Mouse (Mus musculus): ENCODE results near the gene Cep85l. TPM values are rescaled to one million over a fixed set of nuclear protein-coding genes. Genes with fewer than 3 reads are reported as not detected.

Gene Cep85l
- total RNA-seq (2021), result 10 to 100 TPM; 22.9 to 24.7 TPM
- long read RNA-seq, full-length matches to known transcripts, result 5 of 10 reads
- long read RNA-seq, partial matches to known transcripts, result 5 of 10 reads
- long read RNA-seq, other reads (novel, unspliced or antisense), result 0 of 10 reads

DNA sequence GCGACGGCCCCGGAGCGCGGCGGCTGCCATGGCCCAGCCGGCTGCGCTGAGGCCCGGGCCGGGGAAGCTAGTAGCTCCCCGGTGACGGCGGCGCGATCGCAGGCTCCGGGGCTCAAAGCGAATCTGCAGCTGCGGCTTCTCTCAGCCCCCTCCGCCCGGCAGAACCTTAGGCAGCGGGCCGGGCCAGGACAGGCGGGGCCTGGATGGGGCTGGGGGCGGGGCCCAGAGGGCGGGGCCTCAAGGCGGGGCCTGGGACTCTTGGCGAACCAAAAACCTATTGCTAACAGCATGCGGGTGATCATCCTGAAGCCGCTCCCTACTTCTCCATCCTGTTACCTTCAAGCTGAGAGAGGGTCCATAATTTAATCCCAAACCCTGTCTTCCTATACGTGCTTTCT, at the start of gene Cep85l:
TSS of gene Cep85l (minus strand) at position 239 of the 398 bp plus-strand sequence.
- DNase-seq (ENCODE audit: low spot score in 2 of 2), result peak; percentile 88 to 92

- DNase-seq (ENCODE audit: low spot score in 2 of 2), result no peak
Measured at GRCm38 (mm10) chr10:53428695-53429447, 49.1 kb upstream of the Cep85l start.

DNA sequence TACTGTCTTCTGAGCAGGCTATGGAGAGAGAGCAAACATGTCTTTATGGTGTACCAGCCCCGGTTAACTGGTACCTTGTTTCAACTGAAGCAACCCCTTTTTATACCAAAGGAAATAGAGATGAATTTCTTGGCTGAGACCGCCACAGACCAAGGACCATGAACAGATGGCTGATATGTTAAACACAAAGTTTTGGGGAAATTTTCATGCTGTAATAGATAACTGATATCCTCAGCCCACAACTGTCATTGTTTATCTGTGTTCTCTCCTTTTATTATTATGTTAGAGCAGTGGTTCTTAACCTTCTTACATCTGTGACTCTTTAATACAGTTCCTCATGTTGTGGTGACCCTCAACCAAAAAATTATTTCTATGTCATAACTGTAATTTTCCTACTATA, 46.8 kb upstream of the Cep85l start:
- DNase-seq (ENCODE audit: low spot score in 2 of 2), result no peak

DNA sequence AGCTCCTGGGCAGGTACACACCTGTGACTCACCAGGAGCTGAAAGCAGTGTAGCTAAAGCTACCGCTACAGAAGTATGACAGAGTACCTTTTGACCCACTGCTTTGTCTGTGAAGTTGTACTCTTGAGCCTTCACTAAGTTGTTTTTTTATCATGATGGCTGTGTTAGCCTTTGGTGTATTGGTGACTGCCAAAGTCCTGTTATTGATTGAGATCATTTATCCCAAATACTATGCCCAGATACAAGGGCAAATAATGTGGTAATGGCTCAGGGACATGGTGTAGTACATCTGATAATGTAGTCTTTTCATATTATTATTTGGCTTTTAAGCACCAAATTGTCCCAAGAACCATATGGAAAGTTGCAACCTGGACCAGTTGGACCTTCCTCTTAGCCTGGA, 43.3 kb upstream of the Cep85l start:
- DNase-seq (ENCODE audit: low spot score in 2 of 2), result no peak

- DNase-seq (ENCODE audit: low spot score in 2 of 2), result no peak
Measured at GRCm38 (mm10) chr10:53422206-53422605, 42.5 kb upstream of the Cep85l start.

GRCm38 (mm10) chr10:53421613-53422012, 41.9 kb upstream of the Cep85l start:
- no peak for DNase-seq (ENCODE audit: low spot score in 2 of 2)

GRCm38 (mm10) chr10:53420069-53420468, 40.3 kb upstream of the Cep85l start:
- DNase-seq (ENCODE audit: low spot score in 2 of 2), result no peak

DNA sequence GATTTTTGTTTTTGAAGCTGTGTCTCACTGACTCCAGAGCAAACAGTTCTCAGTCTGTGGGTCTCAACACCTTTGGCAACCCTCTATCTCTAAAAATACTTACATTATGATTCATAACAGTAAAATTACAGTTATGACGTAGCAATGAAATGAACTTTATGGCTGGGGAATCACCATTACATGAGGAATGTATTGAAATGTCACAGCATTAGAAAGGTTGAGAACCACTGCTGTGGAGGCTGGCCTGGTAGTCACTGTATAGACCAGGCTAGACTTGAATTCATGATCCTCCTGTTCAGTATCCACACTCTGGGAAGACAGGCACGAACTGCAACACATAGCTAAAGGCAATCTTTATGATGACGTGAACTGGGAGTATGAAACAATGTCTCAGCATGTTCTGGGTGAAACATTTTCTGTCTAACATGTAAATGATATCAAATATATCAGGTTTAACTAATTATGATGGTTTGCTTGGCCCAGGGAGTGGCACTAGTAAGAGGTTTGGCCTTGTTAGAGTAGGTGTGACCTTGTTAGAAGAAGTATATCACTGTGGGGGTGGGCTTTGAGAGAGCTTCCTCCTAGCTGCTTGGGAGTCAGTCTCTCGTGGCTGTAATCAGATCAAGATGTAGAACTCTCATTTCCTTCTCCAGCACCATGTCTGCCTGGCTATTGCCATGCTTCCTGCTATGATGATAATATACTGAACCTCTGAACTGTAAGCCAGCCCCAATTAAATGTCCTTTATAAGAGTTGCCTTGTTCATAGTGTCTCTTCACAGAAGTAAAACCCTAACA, 39.6 kb upstream of the Cep85l start:
- DNase-seq (ENCODE audit: low spot score in 2 of 2), result no peak

GRCm38 (mm10) chr10:53417015-53417414, 37.3 kb upstream of the Cep85l start:
- DNase-seq (ENCODE audit: low spot score in 2 of 2), result no peak

DNA sequence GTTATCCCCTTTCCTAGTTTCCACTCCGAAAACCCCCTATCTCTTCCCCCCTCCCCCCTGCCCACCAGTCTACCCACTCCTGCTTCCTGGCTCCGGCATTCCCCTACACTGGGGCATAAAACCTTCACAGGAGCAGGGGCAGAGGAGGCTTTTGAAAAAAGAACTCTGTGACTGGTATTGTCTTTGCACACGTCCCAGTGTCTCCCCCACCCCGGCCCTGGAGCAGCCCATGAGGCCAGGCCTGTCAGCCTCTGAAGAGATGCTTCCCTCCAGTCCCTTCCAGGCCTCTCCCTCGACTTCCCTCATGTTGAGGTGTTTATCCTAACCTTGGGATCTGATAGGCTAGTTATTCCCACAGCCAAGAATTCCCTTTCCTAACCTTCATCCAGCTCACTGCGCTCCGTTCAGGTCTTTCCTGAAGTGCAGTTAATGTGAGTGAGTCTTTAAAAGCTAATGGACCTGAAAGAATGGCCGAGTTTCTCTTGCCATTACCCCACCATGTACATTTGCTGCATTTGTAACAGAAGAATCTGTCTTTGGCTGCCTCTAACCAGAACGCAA, 36.5 kb upstream of the Cep85l start:
- no peak for DNase-seq (ENCODE audit: low spot score in 2 of 2)

DNA sequence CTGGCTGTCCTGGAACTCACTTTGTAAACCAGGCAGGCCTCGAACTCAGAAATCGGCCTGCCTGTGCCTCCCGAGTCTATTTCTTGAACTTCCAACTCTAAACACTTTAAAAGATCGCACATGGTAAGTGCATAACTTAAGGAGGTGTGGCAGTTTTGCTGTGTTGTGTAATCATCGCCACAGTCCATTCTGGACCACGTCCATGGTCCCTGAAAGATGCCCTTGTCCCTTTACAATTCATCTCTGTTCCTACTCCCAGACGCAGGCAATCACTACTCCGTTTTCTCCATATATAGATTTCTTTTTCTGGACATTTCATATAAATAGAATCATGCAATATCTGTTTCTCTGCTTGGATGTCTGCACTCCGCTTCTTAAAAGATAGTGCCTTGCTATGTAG, 35.5 kb upstream of the Cep85l start:
- DNase-seq (ENCODE audit: low spot score in 2 of 2), result no peak

DNA sequence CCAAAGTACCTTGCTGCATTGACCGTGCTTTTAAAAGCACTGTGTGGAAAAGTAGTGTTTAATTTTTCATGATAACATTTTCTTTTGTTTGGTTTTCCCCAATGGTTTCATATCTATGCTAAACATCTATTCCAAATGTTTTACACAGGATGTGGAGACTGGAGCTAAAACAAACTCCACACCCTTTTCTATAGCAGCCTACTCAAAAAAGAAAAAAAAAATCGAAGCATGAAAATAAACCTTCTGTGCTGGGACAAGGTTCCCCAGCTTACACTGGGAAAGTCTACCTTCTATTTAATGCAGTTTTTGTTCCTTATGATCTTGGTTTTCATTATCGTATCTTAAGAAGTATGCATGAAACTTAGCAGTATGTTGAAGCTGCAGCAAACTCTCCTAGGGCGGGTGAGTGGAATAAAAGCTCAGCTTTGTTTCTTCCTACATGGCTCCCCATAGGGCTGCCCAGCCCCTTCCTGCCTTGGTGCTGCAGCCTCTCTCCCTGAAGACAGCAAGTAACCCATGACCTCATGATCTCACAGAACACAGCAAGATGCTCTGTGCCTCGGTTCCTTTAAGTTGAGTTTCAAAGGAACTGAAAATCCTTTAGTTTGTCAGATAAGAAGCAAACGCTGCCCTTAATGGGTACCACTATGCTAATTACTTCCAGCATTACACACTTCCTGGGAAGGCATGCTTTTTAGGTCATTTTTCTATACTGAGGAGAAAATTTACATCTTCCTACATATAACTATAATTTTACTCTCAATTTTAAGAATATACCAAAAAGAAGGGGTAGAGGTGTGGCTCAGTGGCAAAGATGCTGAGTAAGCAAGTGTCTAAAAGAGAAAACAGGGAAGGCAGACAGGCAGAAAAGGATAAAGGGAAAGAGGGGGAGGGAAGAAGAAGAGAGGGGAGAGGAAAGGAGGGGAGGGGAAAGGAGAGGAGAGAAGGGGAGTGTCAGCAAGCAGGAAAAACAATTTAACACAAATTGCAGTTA, 34.6 kb upstream of the Cep85l start:
- no peak for DNase-seq (ENCODE audit: low spot score in 2 of 2)

DNA sequence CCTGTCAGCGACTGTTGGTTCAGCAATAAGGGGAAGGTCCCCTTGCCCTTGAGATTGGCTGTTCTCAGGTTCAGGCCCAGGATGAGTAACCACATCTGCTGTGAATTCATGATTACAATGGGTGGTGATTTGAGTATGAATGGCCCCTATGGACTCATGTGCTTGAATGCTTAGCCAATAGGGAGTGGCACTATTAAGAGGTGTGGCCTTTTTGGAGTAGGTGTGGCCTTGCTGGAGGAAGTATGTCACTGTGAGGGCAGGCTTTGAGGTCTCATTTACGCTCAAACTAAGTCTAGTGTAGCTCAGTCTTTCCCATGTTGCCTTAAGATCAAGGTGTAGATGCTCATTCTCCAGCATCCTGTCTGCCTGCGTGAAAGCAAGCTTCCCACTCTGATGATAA, 33.2 kb upstream of the Cep85l start:
- no peak for DNase-seq (ENCODE audit: low spot score in 2 of 2)

- DNase-seq (ENCODE audit: low spot score in 2 of 2), result no peak
Measured at GRCm38 (mm10) chr10:53412165-53412564, 32.4 kb upstream of the Cep85l start.

- no peak for DNase-seq (ENCODE audit: low spot score in 2 of 2)
Measured at GRCm38 (mm10) chr10:53410831-53411230, 31.1 kb upstream of the Cep85l start.

DNA sequence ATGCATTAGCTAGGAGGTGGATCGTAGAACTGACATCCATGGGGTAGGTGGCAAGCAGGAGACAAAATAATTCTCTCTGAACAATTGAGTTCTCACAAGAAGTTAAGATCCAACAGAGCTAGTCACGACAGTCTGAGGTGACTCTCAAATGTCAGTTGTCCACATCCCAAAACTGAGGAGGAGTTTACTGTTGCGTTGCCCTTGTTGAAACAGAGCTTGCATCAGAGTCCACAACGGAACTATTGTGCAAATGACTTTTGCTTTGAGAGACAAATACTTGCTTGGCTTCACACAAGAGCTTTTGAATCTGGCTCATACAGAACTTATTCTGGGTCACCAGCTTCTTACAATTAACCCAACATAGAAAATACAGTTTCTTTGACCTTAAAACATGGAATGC, 27.7 kb upstream of the Cep85l start:
- DNase-seq (ENCODE audit: low spot score in 2 of 2), result no peak

GRCm38 (mm10) chr10:53406845-53407244, 27.1 kb upstream of the Cep85l start:
- DNase-seq (ENCODE audit: low spot score in 2 of 2), result no peak

GRCm38 (mm10) chr10:53402293-53402692, 22.5 kb upstream of the Cep85l start:
- no peak for DNase-seq (ENCODE audit: low spot score in 2 of 2)

- no peak for DNase-seq (ENCODE audit: low spot score in 2 of 2)
Measured at GRCm38 (mm10) chr10:53399053-53399452, 19.3 kb upstream of the Cep85l start.

DNA sequence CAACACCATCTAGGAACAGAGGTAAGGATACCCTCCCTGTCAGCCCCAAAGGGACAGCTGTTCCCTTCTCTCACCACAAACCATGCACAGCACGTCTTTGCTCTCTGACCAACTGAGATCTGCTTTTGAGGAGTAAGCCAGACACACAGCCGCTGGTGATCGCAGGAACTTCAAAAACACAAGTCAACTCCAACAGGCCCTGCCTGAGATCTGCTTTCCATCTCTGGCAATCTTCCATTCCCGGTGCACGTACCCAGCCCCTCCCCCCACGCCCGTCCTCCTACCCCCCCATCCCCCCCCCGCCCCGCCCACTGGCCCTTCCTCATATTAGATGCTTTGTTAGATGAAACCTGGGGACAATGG, 18.8 kb upstream of the Cep85l start:
- no peak for DNase-seq (ENCODE audit: low spot score in 2 of 2)

All from layer of hippocampus, adult 18-20 months (tissue).